Mouse (Mus musculus) heart, postnatal 10 days (tissue): ENCODE measurements around the gene Gm35315. TPM values are rescaled to one million over a fixed set of nuclear protein-coding genes. Genes with fewer than 3 reads are reported as not detected.
"Not testable (repeated sequence)": the region's sequence is repeated elsewhere in the genome, so short reads cannot be mapped to it uniquely, and the experiment has no call there.

Experiments
- DNase-seq, 2 experiments: peaks; one replicate each; pipeline ENCODE4 v3.0.0; 2021
- intact Hi-C: fragments of 180-260 bp; cut with DNase I; formaldehyde crosslinking; loops from one replicate; pipeline ENCODE4 v1.15.1; 2025
- total RNA-seq, 2 experiments: library from RNA; stranded (reverse); gene quantifications; 2 replicates each; pipeline ENCODE4 v1.2.3; 2021

Gene Gm35315
- total RNA-seq, 2 experiments from 2014 or later = 0.07 TPM; not detected in 1

DNA sequence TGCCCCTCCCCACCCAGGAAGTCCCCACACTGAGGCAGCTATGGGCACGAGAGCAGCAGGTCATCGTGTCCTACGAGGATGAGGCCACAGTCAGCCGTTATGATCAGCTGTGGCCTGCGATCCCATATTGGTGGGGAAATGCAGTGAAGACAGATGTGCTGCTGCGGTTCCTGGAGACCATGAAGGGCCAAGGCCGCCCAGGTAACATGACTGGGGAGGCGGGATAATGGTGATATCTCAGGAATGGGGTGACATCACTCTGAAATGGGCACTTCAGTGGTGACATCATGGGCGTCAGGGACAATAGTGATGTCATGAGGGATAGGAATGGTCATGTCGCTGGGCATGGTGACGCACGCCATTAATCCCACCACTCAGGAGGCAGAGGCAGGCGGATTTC lies 8.2 kb upstream of the Gm35315 start:
- no peak for DNase-seq
- intact Hi-C loops = no loop called here

DNA sequence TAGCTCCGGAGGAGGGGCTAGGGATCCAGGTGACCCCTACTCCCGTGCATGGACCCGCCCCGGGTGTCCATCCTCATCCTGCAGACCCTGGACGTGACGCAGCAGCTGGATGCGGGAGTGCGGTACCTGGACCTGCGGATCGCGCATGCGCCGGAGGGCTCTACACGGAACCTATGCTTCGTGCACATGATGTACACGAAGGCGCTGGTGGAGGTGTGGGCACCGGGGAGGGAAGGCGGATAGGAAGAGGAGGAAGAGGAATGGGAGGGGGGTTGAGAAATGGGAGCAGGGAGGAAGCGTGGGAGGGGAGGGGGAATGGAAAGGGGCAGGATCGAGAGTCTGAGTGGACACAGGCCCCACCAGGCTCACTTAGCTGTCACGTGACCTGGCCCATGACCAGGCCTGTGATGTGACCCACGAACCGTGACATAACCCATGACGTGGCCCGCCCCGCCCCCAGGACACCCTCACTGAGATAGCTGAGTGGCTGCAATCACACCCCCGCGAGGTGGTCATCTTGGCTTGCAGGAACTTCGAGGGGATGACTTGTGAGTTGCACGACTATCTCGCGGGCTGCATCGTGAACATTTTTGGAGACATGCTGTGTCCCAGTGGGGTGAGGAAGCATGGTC lies 7.6 kb upstream of the Gm35315 start:
- no peak for DNase-seq
- intact Hi-C loops = no loop called here

DNA sequence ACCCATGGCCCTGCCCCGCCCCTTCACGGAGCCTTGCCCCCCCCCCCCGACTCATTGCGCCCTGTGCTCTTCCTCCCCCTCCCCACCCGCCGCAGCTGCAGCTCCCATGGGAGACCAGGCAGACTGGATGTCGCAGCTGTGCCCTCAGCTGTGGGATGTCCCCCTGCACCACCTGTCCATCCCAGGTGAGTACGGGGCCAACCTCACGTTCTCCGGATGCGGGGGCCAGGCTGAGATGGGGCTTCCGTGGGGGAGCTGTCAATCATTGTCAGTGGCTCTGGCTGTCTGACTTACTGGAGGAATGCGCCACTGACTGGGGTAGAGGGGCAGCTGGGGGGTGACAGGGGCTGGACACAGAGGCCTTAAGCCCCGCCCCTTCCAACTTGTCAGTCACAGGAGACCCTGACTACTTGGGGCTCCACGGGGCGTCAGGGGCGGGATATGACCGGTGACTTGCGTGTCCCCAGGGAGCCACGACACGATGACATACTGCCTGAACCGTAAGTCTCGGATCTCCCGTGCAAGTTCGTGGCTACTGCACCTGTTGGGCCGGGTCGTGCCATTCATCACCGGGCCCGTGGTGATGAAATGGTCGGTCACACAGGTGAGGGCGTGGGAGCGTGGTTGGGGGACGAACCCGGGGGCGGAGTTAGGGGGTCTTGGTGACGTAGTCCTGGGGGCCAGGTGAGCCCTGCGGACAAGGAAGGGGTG lies 6.9 kb upstream of the Gm35315 start:
- no peak for DNase-seq
- intact Hi-C loops = no loop called here

DNA sequence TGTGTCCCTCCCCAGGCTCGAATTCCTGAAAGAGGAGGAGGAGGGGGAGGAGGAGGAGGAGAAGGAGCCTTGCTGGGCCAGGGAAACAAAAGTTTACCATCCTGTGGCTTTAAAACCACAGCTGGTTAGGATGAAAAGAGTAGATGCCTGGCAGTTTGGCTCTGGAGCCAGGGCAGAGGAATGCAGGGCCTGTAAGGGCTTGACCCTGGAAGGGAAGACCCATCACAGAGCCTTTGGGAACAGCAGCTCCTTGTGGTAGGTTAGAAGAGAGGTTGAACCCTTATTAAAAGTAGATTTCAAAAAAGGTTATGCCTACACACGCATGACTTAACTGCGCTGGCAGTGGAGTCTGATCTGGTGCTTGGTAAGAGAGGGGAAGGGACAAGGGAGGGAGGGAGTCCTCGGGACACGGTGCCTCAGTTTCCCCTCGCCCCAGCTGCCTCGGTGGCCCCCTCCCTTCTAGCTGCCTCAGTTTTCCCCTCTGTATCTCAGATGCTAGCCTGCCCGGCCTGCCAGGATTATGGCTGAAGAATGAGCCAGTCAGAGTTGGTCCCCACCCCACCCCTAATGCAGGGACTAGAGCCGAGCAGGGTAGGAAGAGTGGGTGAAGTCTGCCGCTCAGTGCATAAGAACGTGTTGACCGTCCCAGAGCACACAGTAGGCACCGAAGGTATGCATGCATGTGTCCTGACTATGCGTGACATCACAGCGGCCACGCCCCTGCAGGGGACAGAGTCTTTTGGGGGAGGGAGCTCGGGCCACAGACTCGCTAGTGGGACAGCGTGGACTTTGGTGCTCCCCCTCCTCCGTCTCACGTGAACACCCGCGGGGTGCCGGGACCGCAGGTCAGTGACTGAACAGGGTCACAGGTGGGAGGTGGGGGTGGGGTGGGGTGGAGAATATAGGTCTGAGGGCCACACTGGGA lies 5.7 kb upstream of the Gm35315 start, which contains the start of gene Plcxd1:
Gene Plcxd1 (plus strand): TSS at position 314 of the 925 bp plus-strand sequence.
- intact Hi-C loops = no loop called here
- DNase-seq = no peak

DNA sequence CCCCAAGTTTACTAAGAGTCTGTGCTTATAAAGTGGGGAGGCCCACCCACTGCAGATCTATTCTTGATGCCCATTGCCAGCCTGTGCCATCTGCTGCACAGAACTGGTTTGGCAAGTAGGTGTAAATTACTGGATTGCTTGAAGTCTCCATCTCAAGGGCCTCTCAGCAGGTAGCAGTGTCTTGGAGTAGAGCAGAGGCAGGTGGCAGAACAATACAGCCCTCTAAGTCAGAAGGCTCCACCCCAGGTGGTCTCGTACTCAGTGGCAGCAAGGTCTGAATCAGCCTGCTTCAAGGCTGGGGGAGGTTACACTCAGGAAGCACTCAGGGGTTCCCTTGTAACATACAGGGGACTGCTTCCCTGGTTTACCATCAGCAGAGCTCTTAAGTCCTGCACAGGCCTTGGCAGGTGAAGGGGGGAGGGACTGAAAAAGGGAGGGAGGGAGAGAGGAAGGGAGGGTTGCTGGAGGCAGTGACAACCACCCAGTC lies 4.8 kb upstream of the Gm35315 start:
- intact Hi-C loops = no loop called here
- DNase-seq = no peak

DNA sequence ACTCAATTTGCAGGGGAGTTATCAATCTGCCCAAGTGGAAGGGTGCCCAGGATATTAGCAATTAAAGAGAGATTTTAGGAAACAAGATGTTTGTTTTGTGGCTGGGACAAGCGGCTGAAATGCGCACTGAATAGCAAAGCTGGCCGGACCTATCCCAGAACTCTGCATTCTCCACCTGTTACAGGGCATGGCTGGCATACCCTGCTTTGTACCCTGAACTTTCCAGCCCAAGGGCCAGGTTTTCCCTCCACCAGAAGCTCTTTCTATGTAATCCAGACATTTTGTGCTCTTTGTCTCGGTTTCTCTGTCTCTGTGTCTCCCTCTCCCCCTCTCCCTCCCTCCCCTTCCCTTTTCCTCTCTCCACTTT lies 610 bp upstream of the Gm35315 start:
- DNase-seq = no peak
- intact Hi-C loops = no loop called here

DNA sequence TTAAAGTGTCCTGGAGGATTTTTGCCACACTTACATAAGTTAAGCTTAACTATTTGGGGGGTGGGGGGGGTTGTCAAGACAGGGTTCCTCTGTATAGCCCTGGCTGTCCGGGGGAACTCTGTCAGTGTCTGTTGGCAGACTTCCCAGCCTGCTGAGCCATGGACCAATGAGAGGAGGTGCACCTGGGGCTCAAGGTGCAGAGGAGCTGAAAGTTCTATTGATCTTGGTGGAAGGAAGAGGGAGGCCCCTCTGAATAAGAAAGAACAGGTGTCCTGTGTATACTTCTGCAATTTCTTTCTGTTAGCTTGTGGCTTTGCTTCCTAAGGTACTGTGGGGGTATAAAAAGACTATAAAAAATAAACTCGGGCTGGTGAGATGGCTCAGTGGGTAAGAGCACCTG lies 2.7 kb downstream of the Gm35315 start:
- intact Hi-C loops = no loop called here
- no peak for DNase-seq

DNA sequence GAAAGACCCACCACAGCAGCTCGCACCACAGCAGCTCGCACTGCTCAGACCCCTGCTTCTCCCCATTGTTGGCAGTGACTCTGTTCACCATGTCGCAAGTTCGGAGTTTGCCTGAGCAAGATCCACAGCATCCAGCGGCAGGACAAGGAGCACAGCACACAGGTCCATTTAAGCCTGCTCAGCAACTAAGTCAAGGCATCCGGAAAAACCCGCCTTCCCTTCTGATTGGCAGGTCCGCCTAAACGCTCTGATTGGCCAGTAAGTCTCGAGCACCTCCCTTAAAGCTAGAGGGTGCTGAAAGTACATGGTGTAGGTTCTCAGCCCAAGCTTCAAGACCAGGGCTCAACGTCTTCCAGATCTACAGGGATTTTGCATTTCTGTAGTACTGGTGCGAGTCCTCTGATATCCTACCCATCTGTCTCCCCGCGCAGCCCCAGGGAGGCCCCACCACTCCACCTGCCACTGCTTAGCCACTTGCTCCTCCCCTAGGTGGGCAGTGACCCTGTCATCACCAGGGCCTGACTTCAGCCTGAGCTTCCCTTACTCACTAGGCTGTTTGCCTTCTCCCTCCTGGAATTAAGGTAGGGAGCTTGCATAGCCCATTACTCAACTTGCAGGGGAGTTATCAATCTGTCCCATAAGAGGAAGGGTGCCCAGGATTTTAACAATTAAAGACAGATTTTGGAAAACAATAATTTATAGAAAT lies 7.9 kb downstream of the Gm35315 start:
- intact Hi-C loops = no loop called here

DNA sequence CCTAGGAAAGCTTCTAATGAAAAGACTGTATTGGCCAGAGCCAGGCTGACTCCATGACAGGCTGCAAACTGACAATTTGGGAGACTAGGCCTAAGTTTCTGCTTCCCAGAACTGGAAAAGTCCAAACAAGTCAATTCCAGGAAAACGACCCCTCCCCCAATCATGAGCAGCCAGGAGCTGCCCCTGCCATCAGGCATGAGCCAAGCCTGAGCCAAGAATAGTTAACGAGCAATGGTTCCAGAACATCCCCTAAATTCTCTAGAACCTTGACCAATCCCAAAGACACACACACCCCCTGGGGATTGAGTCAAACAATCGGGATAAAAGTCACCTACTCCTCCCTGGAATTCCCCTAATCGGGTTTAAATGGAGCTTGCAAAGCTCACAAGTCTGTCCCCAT lies 11.3 kb downstream of the Gm35315 start:
- intact Hi-C loops = no loop called here
- no peak for DNase-seq

More for the DNA sequence above, 7.9 kb downstream of the Gm35315 start:
- no peak for DNase-seq

DNA sequence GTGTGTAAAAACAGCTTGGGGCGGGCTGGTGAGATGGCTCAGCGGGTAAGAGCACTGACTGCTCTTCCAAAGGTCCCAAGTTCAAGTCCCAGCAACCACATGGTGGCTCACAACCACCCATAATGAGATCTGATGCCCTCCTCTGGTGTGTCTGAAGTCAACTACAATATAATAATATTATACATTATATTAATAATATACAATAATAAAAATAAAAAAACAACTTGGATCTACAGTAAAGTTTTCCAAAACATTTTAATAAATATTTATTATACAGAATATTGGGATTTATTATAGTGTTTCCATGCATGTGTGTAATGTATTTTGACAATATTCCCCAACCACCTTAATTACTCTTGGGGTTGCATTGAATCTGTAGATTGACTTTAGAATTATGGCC lies 21.8 kb downstream of the Gm35315 start, which contains the start of gene Gm17655:
Gene Gm17655 (minus strand): TSS at position 101 of the 400 bp plus-strand sequence.
- DNase-seq, intact Hi-C loops: not testable (repeated sequence)

DNA sequence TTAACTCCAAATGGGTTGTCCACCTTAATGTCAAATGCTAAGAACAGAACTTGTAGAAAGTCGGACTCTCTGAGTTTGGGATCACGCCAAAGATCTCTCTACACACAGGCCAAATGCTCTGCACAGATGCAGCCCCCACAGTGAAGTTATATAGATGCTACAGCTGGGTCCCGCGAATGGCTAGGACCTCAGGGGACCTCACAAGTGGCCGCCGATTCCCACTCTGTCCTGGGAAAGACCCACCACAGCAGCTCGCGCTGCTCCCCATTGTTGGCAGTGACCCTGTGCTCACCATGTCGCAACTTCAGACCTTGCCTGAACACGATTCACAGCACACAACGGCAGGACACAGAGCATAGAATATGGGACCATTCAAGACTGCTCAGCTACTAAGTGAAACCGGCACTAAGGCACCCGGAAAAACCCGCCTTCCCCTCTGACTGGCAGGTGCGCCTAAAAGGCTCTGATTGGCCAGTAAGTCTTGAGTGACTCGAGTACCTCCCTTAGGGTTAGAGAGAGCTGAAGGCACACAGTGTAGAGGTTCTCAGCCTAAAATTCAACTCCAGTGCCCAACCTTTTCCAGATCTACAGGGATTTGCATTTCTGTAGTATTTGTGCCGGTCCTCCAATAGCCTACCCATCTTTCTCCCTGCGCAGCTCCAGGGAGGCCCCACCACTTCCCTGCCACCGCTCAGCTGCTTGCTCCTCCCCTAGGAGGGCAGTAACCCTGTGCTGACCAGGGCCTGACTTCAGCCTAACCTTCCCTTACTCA lies 36.4 kb downstream of the Gm35315 start:
- intact Hi-C loops = loop anchor here (5.0 kb wide), 3 partner anchors 49 to 191 kb away; partner anchors contain the start of genes Chfr and Gtpbp6
- peak; percentile 92 for DNase-seq

Other genes starting within 250 kb of the Gm35315 start
- 1 to 10 TPM; 3.4 to 4.9 TPM for gene Gm15446, start 171.0 kb downstream of the Gm35315 start, total RNA-seq
- 10 to 100 TPM in 1 of 2 experiments, 1 to 10 TPM in 1; 7.9 to 10.0 TPM for gene Zfp932, start 97.9 kb downstream of the Gm35315 start, total RNA-seq
- gene Gm17655, start 21.9 kb downstream of the Gm35315 start, total RNA-seq = 1 to 10 TPM; 1.2 to 5.3 TPM
- not detected for gene Plcxd1, start 5.5 kb upstream of the Gm35315 start, total RNA-seq
- gene Gtpbp6, start 13.8 kb upstream of the Gm35315 start, total RNA-seq = 10 to 100 TPM; 29.8 to 30.1 TPM
- 1 to 10 TPM; 3.4 to 3.7 TPM for gene Zfp605, start 15.7 kb upstream of the Gm35315 start, total RNA-seq
- 10 to 100 TPM; 21.6 to 22.1 TPM for gene Chfr, start 41.4 kb upstream of the Gm35315 start, total RNA-seq
- gene Golga3, start 82.3 kb upstream of the Gm35315 start, total RNA-seq = 10 to 100 TPM; 35.3 to 39.5 TPM
- gene Ankle2, start 136.6 kb upstream of the Gm35315 start, total RNA-seq = 10 to 100 TPM; 28.6 to 34.9 TPM
- 10 to 100 TPM; 35.5 to 39.0 TPM for gene Pgam5, start 175.5 kb upstream of the Gm35315 start, total RNA-seq
- 10 to 100 TPM; 25.6 to 28.5 TPM for gene Pxmp2, start 191.8 kb upstream of the Gm35315 start, total RNA-seq
- 1 to 10 TPM; 7.4 to 9.1 TPM for gene Pole, start 191.9 kb upstream of the Gm35315 start, total RNA-seq
- gene P2rx2, start 248.8 kb upstream of the Gm35315 start, total RNA-seq = not detected